Mouse (Mus musculus): ENCODE data around the gene Krt34.
A peak's percentile ranks its signal among the peaks of the same experiment; 100 is the strongest.

GRCm38 (mm10) chr11:100004846-100005245 is 36.5 kb downstream of the Krt34 start:
- TF ChIP-seq CTCF (conservative IDR thresholded peaks at IDR 0.05; ENCODE audit: insufficient read depth, insufficient read length, low read depth, low read length) (peak; percentile 73), POLR2A (IDR thresholded peaks at IDR 0.05; ENCODE audit: low read depth, low read length) (no peak)
